8 mouse cellular contexts compared by ENCODE assay signal in the genomic region with DNA sequence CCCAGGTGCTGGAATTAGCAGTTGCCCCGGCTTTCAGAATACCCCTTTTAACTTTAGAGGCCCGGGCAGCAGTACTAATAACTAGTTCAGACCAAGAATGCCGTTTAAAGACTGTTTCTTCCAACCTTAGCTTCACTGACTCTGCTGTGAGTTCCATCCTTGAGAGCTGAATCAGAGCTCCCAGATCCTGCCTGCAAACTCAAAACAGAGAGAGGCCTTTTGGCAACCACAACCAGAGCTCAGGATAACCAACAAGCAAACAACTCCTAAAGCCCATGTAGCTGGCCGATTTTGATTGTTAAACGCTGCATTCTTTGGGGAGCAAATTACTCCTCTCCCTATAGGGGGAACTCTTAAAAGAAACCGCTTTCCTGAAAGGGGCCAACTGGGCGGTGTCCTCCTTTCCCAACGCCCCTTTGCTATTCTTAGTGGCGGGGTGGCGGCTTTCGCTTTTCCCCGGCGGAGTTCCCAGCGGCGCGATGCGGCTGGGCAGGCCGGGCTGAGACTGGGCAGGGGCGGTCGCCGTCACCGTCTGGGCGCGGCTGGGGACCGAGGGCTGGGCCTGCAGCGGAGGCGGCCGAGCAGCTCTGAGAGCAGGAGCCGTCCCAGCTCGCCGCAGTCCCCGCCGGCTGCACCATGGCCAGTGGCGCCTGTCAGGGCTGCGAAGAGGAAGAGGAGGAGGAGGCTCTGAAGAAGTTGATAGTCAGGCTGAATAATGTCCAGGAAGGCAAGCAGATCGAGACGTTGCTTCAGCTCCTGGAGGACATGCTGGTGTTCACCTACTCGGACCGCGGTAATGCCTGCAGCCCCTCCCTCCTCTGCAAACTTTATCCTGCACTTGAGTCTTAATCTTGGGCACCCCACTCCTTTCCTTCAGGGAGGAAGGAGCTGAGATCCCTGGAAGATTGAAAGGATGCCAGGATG. TPM values are rescaled to one million over a fixed set of nuclear protein-coding genes. Genes with fewer than 3 reads are reported as not detected.
DNase-seq lines count a peak whose midpoint lies in the region; ATAC-seq lines count a peak whose summit lies in the region.

TSS of gene Lrrk2 (plus strand) at position 531 of the 924 bp plus-strand sequence.

- ATAC-seq in megakaryocyte, adult 5-6 weeks (ENCODE audit: poor library complexity, severe bottlenecking) = peak; percentile 97

- DNase-seq in adipocyte (ENCODE audit: low spot score) = peak; percentile 83
- peak; percentile 78 for DNase-seq in embryo, embryonic 10.5 days (ENCODE audit: low spot score)
- peak; percentile 89 for DNase-seq in gastrocnemius, postnatal 10 days
- DNase-seq in hindlimb bud, embryonic 11.5 days (ENCODE audit: extremely low spot score, low read depth, low spot score) = peak; percentile 26
- DNase-seq in left cerebral cortex, adult 9 months (ENCODE audit: low spot score in 2 of 2) = peak; percentile 22 to 70
- DNase-seq in right cerebral cortex, adult 18-20 months = peak; percentile 85
- DNase-seq in urinary bladder, adult 2 months (ENCODE audit: low spot score) = peak; percentile 80

RNA-seq across cellular contexts. Expression of gene Lrrk2, which starts in this region (rescaled TPM):
- total RNA-seq in gastrocnemius, postnatal 10 days (2021) = 1 to 10 TPM; 6.5 to 7.2 TPM
- total RNA-seq in megakaryocyte, adult 5-6 weeks (2015) = 69.0 and 92.7 TPM in 2 replicates
- total RNA-seq in megakaryocyte, adult 5-6 weeks (2017) = 80.1 and 87.1 TPM in 2 replicates
- polyA plus RNA-seq in urinary bladder, adult 2 months (2012; rRNA removed) = 10.4 TPM in 2 replicates

Comparison
In these comparisons a context has a peak if more than half of its experiments do, and no peak if none do; other contexts are left out.
1. Peak in every context shown above with its lines: DNase-seq and ATAC-seq.
2. RNA of gene Lrrk2 (total RNA-seq): 69.0 to 92.7 TPM in megakaryocyte, adult 5-6 weeks; 6.5 to 7.2 TPM in gastrocnemius, postnatal 10 days; every median in the first group is over 4 times any median in the second.
3. DNase-seq: peak in every context shown above with its lines; median percentile 89 in gastrocnemius, postnatal 10 days; 85 in right cerebral cortex, adult 18-20 months; 83 in adipocyte; 80 in urinary bladder, adult 2 months; 78 in embryo, embryonic 10.5 days; 46 in left cerebral cortex, adult 9 months; 26 in hindlimb bud, embryonic 11.5 days.